Mouse (Mus musculus): ENCODE results near the gene H2-Ab1.

- TF ChIP-seq GATA1 (IDR thresholded peaks at IDR 0.05; ENCODE audit: borderline replicate concordance, low read length), result no peak
- TF ChIP-seq FLI1 (IDR thresholded peaks at IDR 0.05; ENCODE audit: low read length), result no peak
Observed at GRCm38 (mm10) chr17:34272102-34272501, 14.6 kb downstream of the H2-Ab1 start.
